Mouse (Mus musculus) cortical plate, adult 2 months (tissue): ENCODE results near the gene Olfr644.

Experiments
- CTCF ChIP-seq: fragments of 200-500 bp; IDR thresholded peaks from 2 replicates; pipeline ENCODE4 v1.5.1; 2011; ENCODE audit warnings: mild to moderate bottlenecking, control low read depth, low read length; ENCODE audit not compliant: insufficient read depth; ENCODE audit errors: extremely low read depth
- POLR2A ChIP-seq: fragments of 200-500 bp; IDR thresholded peaks from 2 replicates; pipeline ENCODE4 v1.6.1; 2011; ENCODE audit warnings: mild to moderate bottlenecking, low read length, control low read depth; ENCODE audit not compliant: insufficient read depth; ENCODE audit errors: extremely low read depth

GRCm38 (mm10) chr7:104085365-104085764, 13.7 kb upstream of the Olfr644 start, which contains the start of gene Olfr645:
- TF ChIP-seq CTCF (no peak), POLR2A (no peak)
